Mouse (Mus musculus) liver, adult 2 months (tissue): ENCODE results near the gene Pxmp4. TPM values are rescaled to one million over a fixed set of nuclear protein-coding genes. Genes with fewer than 3 reads are reported as not detected.
A peak's percentile ranks its signal among the peaks of the same experiment; 100 is the strongest.

ENCODE experiments used
- DNase-seq: peaks from one replicate; pipeline ENCODE4 v3.0.0-alpha.2; 2011; ENCODE audit warnings: low read depth, low spot score; ENCODE audit errors: extremely low read depth
- H3K27ac ChIP-seq: fragments of 200-500 bp; replicated peaks from 2 replicates; pipeline ENCODE4 v1.5.1; 2012; ENCODE audit warnings: low read depth, mild to moderate bottlenecking, control low read depth, inconsistent platforms, low read length; ENCODE audit not compliant: insufficient read depth
- H3K27me3 ChIP-seq: fragments of 200-500 bp; 2 replicates; pipeline ENCODE4 v1.6.1; 2012; ENCODE audit warnings: mild to moderate bottlenecking, moderate library complexity, low read length, inconsistent platforms; ENCODE audit not compliant: control insufficient read depth, insufficient read depth
- H3K36me3 ChIP-seq: fragments of 200-500 bp; 2 replicates; pipeline ENCODE4 v1.6.1; 2012; ENCODE audit warnings: low read length, inconsistent platforms; ENCODE audit not compliant: control insufficient read depth, insufficient read depth
- H3K4me1 ChIP-seq: fragments of 200-500 bp; 2 replicates; pipeline ENCODE4 v1.6.1; 2011; ENCODE audit warnings: low read length; ENCODE audit not compliant: control insufficient read depth, insufficient read depth
- H3K4me3 ChIP-seq: fragments of 200-500 bp; 2 replicates; pipeline ENCODE4 v1.5.1; 2011; ENCODE audit warnings: low read depth, mild to moderate bottlenecking, control low read depth, low read length, moderate library complexity; ENCODE audit not compliant: insufficient read depth
- H3K79me2 ChIP-seq: fragments of 200-500 bp; 2 replicates; pipeline ENCODE4 v1.6.1; 2012; ENCODE audit warnings: inconsistent platforms, mild to moderate bottlenecking, low read length, moderate library complexity; ENCODE audit not compliant: control insufficient read depth, insufficient read depth
- H3K9ac ChIP-seq: fragments of 200-500 bp; 2 replicates; pipeline ENCODE4 v1.6.1; 2012; ENCODE audit warnings: low read depth, mild to moderate bottlenecking, control low read depth, inconsistent platforms, low read length
- CTCF ChIP-seq: fragments of 200-500 bp; IDR thresholded peaks from 2 replicates; pipeline ENCODE4 v1.5.1; 2011; ENCODE audit warnings: low read depth, low read length, control low read depth
- POLR2A ChIP-seq: fragments of 200-500 bp; IDR thresholded peaks from 2 replicates; pipeline ENCODE4 v1.6.1; 2011; ENCODE audit warnings: low read length, control low read depth; ENCODE audit not compliant: insufficient read depth; ENCODE audit errors: extremely low read depth
- whole genome bisulfite sequencing: fragments of 180-500 bp; shearing (Covaris S2); methylation state at CpG from one replicate; pipeline ENCODE4 v1.1.7; 2018; 5-methylcytosine and 5-hydroxymethylcytosine counted together
- polyA plus RNA-seq: library from polyadenylated mRNA; depleted of rRNA; stranded (reverse); fragments of >200 nt; gene quantifications from 2 replicates; pipeline ENCODE4 v1.2.3, GENCODE M21; 2012
- total RNA-seq: library from RNA; depleted of rRNA; stranded (reverse); fragments of >200 nt; gene quantifications from 2 replicates; pipeline ENCODE4 v1.2.3, GENCODE M21; 2014

Gene Pxmp4
- total and polyA plus RNA-seq, 2 experiments = 39.9 to 127 TPM

GRCm38 (mm10) chr2:154574271-154574670 is 29.2 kb downstream of the Pxmp4 start:
- TF ChIP-seq POLR2A = no peak
- no peak for TF ChIP-seq CTCF
- Histone ChIP-seq H3K27ac (no peak overlapping the region), H3K4me1 (no peaks in the 10 kb centered on the region), H3K4me3 (no peak overlapping the region), H3K79me2 (no peaks in the 10 kb centered on the region), H3K36me3 (no peaks in the 10 kb centered on the region), H3K27me3 (no peaks in the 10 kb centered on the region), H3K9ac (no peak overlapping the region)
- DNase-seq = no peak
- 86% methylated on average over 7 of the region's 7 CpGs for WGBS

GRCm38 (mm10) chr2:154572996-154573395 is 30.5 kb downstream of the Pxmp4 start:
- H3K27me3 ChIP-seq = no peaks in the 10 kb centered on the region
- 67% methylated on average over 3 of the region's 3 CpGs for WGBS

GRCm38 (mm10) chr2:154571976-154572375 is 31.5 kb downstream of the Pxmp4 start:
- H3K27me3 ChIP-seq = no peaks in the 10 kb centered on the region
- DNase-seq = no peak
- no peaks in the 10 kb centered on the region for H3K4me1 ChIP-seq
- H3K27ac ChIP-seq = no peak overlapping the region
- no peak overlapping the region for H3K9ac ChIP-seq
- H3K79me2 ChIP-seq = no peaks in the 10 kb centered on the region
- H3K36me3 ChIP-seq = no peaks in the 10 kb centered on the region
- no peak overlapping the region for H3K4me3 ChIP-seq
- WGBS = 85% methylated on average over 8 of the region's 8 CpGs
- no peak for TF ChIP-seq POLR2A
- no peak for TF ChIP-seq CTCF

More at GRCm38 (mm10) chr2:154572996-154573395, 30.5 kb downstream of the Pxmp4 start:
- no peak for DNase-seq
- Histone ChIP-seq H3K9ac (no peak overlapping the region), H3K4me1 (no peaks in the 10 kb centered on the region), H3K79me2 (no peaks in the 10 kb centered on the region), H3K4me3 (no peak overlapping the region), H3K36me3 (no peaks in the 10 kb centered on the region), H3K27ac (no peak overlapping the region)
- no peak for TF ChIP-seq CTCF
- TF ChIP-seq POLR2A = no peak

- H3K4me3 ChIP-seq = no peak overlapping the region
- H3K9ac ChIP-seq = no peak overlapping the region
- no peak for DNase-seq
- H3K36me3 ChIP-seq = no peaks in the 10 kb centered on the region
- no peaks in the 10 kb centered on the region for H3K27me3 ChIP-seq
- peaks cover 2% of the 10 kb centered on the region; the same call in 1 of the 2 replicates for H3K4me1 ChIP-seq
- no peak overlapping the region for H3K27ac ChIP-seq
- no peaks in the 10 kb centered on the region for H3K79me2 ChIP-seq
- WGBS = 77% methylated on average over 4 of the region's 4 CpGs
- no peak for TF ChIP-seq POLR2A
- no peak for TF ChIP-seq CTCF
Observed at GRCm38 (mm10) chr2:154571266-154571665, 32.2 kb downstream of the Pxmp4 start.

GRCm38 (mm10) chr2:154570666-154571065 is 32.8 kb downstream of the Pxmp4 start:
- H3K27me3 ChIP-seq = no peaks in the 10 kb centered on the region
- no peak overlapping the region for H3K4me3 ChIP-seq
- no peak for TF ChIP-seq CTCF
- H3K27ac ChIP-seq = no peak overlapping the region
- H3K79me2 ChIP-seq = no peaks in the 10 kb centered on the region
- H3K4me1 ChIP-seq = peaks cover 2% of the 10 kb centered on the region; the same call in 1 of the 2 replicates
- WGBS = 61% methylated on average over 4 of the region's 4 CpGs
- no peak for DNase-seq
- no peaks in the 10 kb centered on the region for H3K36me3 ChIP-seq
- H3K9ac ChIP-seq = no peak overlapping the region

GRCm38 (mm10) chr2:154569836-154570286 is 33.6 kb downstream of the Pxmp4 start, which contains the start of gene E2f1:
Gene E2f1 (minus strand): TSS chr2:154569892.
- Histone ChIP-seq H3K4me1 (peaks cover 2% of the 10 kb centered on the region; the same call in 1 of the 2 replicates), H3K27me3 (no peaks in the 10 kb centered on the region), H3K9ac (peak within 1 kb of the TSS; percentile 57), H3K36me3 (no peaks in the 10 kb centered on the region), H3K27ac (peak within 1 kb of the TSS; percentile 1; the same call in 1 of the 2 replicates), H3K79me2 (no peaks in the 10 kb centered on the region), H3K4me3 (peak within 1 kb of the TSS; percentile 47)
- peak; percentile 79 for DNase-seq
- WGBS = 3% methylated on average over 43 of the region's 44 CpGs
- TF ChIP-seq POLR2A (no peak), CTCF (0 out of 2 replicates have a peak, but pooled peaks have one; percentile 2)
